Mouse (Mus musculus) layer of hippocampus, adult 2 months (tissue): ENCODE measurements at regions not wholly inside any gene's neighbourhood (a gene's known extent, or its start where the extent isn't known, plus 50 kb on each side); places are given as distances from the start of the nearest gene placed in this dataset.

Experiments
- DNase-seq, 2 experiments: peaks; one replicate each; pipeline ENCODE4 v3.0.0; 2022; ENCODE audit warnings: low spot score in 2 of 2
- H3K27ac ChIP-seq: fragments of 200-600 bp; 2 replicates; pipeline ENCODE4 v1.8.1; 2022
- H3K4me3 ChIP-seq: fragments of 200-600 bp; 2 replicates; pipeline ENCODE4 v1.8.1; 2022; ENCODE audit warnings: mild to moderate bottlenecking
- CTCF ChIP-seq: fragments of 200-600 bp; conservative IDR thresholded peaks from 2 replicates; pipeline ENCODE4 v1.8.1; 2022; ENCODE audit warnings: antibody characterized with exemption, mild to moderate bottlenecking, moderate library complexity

GRCm38 (mm10) chr13:71068011-71068410 is 226.4 kb upstream of the Adamts16 start:
- TF ChIP-seq CTCF = no peak
- Histone ChIP-seq H3K27ac (no peak overlapping the region), H3K4me3 (no peak overlapping the region)
- DNase-seq = no peak

GRCm38 (mm10) chr13:71065568-71065967 is 224.0 kb upstream of the Adamts16 start:
- H3K27ac ChIP-seq = no peak overlapping the region
- no peak for TF ChIP-seq CTCF
- H3K4me3 ChIP-seq = no peak overlapping the region
- no peak for DNase-seq

GRCm38 (mm10) chr13:71064590-71065307 is 223.1 kb upstream of the Adamts16 start:
- no peak for DNase-seq
- H3K4me3 ChIP-seq = no peak overlapping the region
- no peak overlapping the region for H3K27ac ChIP-seq
- no peak for TF ChIP-seq CTCF

- Histone ChIP-seq H3K4me3 (peak overlapping the region; percentile 34), H3K27ac (no peak overlapping the region)
- DNase-seq = no peak
- no peak for TF ChIP-seq CTCF
These were observed 212.0 kb upstream of the Adamts16 start for GRCm38 (mm10) chr13:71053361-71054264.

GRCm38 (mm10) chr13:71050646-71051045 is 209.0 kb upstream of the Adamts16 start:
- DNase-seq = no peak

GRCm38 (mm10) chr13:71036000-71036399 is 194.4 kb upstream of the Adamts16 start:
- Histone ChIP-seq H3K27ac (no peak overlapping the region), H3K4me3 (no peak overlapping the region)
- DNase-seq = no peak
- TF ChIP-seq CTCF = no peak

More at GRCm38 (mm10) chr13:71050646-71051045, 209.0 kb upstream of the Adamts16 start:
- no peak overlapping the region for H3K27ac ChIP-seq
- TF ChIP-seq CTCF = no peak
- no peak overlapping the region for H3K4me3 ChIP-seq

GRCm38 (mm10) chr13:71034926-71035687 is 193.5 kb upstream of the Adamts16 start:
- no peak for TF ChIP-seq CTCF
- no peak for DNase-seq
- Histone ChIP-seq H3K4me3 (no peak overlapping the region), H3K27ac (no peak overlapping the region)

GRCm38 (mm10) chr13:71008216-71008615 is 166.6 kb upstream of the Adamts16 start:
- peak; percentile 29 to 71 for DNase-seq
- TF ChIP-seq CTCF = peak; percentile 80
- no peak overlapping the region for H3K4me3 ChIP-seq
- H3K27ac ChIP-seq = no peak overlapping the region

- no peak overlapping the region for H3K27ac ChIP-seq
- DNase-seq = peak; percentile 33 to 67
- H3K4me3 ChIP-seq = no peak overlapping the region
- TF ChIP-seq CTCF = peak; percentile 91
These were observed 164.5 kb upstream of the Adamts16 start for GRCm38 (mm10) chr13:71006117-71006516.

GRCm38 (mm10) chr13:71003517-71003916 is 161.9 kb upstream of the Adamts16 start:
- no peak for TF ChIP-seq CTCF
- DNase-seq = no peak
- Histone ChIP-seq H3K27ac (no peak overlapping the region), H3K4me3 (no peak overlapping the region)

- Histone ChIP-seq H3K4me3 (no peak overlapping the region), H3K27ac (no peak overlapping the region)
- DNase-seq = peak; percentile 48 to 77
- peak; percentile 82 for TF ChIP-seq CTCF
These were observed 159.7 kb upstream of the Adamts16 start for GRCm38 (mm10) chr13:71001278-71001677.

- Histone ChIP-seq H3K27ac (no peak overlapping the region), H3K4me3 (no peak overlapping the region)
- no peak for TF ChIP-seq CTCF
- DNase-seq = no peak
These were observed 158.9 kb upstream of the Adamts16 start for GRCm38 (mm10) chr13:71000422-71001008.
